Comparison of ENCODE assay signal across 17 mouse cellular contexts in the genomic region with DNA sequence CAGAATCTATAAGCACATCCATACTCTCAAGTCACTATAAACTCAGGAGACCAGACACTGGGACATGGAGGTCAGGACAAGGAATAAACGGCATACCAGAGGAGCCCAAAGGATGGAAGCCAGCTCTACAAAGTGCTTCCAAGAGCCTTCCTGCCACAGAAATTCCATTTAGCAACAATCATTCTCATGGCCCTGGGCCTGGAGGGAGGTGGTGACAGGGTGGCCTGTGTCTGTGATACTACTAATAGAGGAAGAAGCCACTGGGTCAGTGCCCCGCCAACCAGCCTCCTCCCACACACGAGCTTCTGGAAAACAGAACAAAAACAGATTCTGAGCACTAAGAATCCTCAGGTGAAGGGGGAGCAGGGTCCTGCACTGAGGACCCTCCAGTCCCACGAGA.
DNase-seq lines count a peak whose midpoint lies in the region; ATAC-seq and TF ChIP-seq lines count a peak whose summit lies in the region.
"Had no signal": no experiment of that assay in that cellular context is flagged by ENCODE, and none has a peak within 500 bp of the region (broad histone marks: within the 10 kb centered on the region; RNA-seq: fewer than 3 reads in every experiment).

No protein-coding gene starts in this region.

- H3K27ac ChIP-seq in kidney, embryonic 15.5 days = no peak overlapping the region
- no peak overlapping the region; the same call in 1 of the 2 replicates for H3K27ac ChIP-seq in heart, adult 2 months
- peak overlapping the region; percentile 54 for H3K27ac ChIP-seq in heart, embryonic 13.5 days (replicated peaks)
- H3K27ac ChIP-seq in forebrain, embryonic 14.5 days (ENCODE audit: low read depth, low read length) = no peak overlapping the region
- H3K27ac ChIP-seq: forebrain, embryonic 12.5 days; hindbrain, postnatal 0 days; limb, embryonic 15.5 days had no signal

- H3K4me1 ChIP-seq in kidney, embryonic 15.5 days = peaks cover 5% of the 10 kb centered on the region
- peaks cover 5% of the 10 kb centered on the region for H3K4me1 ChIP-seq in heart, adult 2 months (ENCODE audit: control insufficient read depth, insufficient read depth, low read length)
- H3K4me1 ChIP-seq in heart, embryonic 13.5 days = peaks cover 53% of the 10 kb centered on the region
- H3K4me1 ChIP-seq in forebrain, embryonic 14.5 days (ENCODE audit: control insufficient read depth, insufficient read depth, low read length) = no peaks in the 10 kb centered on the region
- H3K4me1 ChIP-seq: forebrain, embryonic 12.5 days had no signal

- WGBS in kidney, embryonic 15.5 days = 64% methylated on average over 4 of the region's 4 CpGs
- 16% methylated on average over 4 of the region's 4 CpGs for WGBS in heart, adult 2 months
- 23% methylated on average over 4 of the region's 4 CpGs for WGBS in heart, embryonic 13.5 days
- WGBS in forebrain, embryonic 14.5 days = 83% methylated on average over 4 of the region's 4 CpGs

- H3K4me2 ChIP-seq in kidney, embryonic 15.5 days = no peak overlapping the region
- peak overlapping the region; percentile 24; the same call in 1 of the 2 replicates for H3K4me2 ChIP-seq in heart, embryonic 13.5 days
- H3K4me2 ChIP-seq in forebrain, embryonic 14.5 days (ENCODE audit: low read length) = no peak overlapping the region
- H3K4me2 ChIP-seq: forebrain, embryonic 12.5 days; limb, embryonic 15.5 days had no signal

- TF ChIP-seq CTCF in heart, adult 2 months (IDR thresholded peaks at IDR 0.05) = no peak

- no peaks in the 10 kb centered on the region for H3K36me3 ChIP-seq in kidney, embryonic 15.5 days
- no peaks in the 10 kb centered on the region for H3K36me3 ChIP-seq in heart, adult 2 months (ENCODE audit: control insufficient read depth, insufficient read depth, low read length)
- no peaks in the 10 kb centered on the region for H3K36me3 ChIP-seq in heart, embryonic 13.5 days
- no peaks in the 10 kb centered on the region for H3K36me3 ChIP-seq in forebrain, embryonic 14.5 days (ENCODE audit: control insufficient read depth, insufficient read depth, low read length)
- H3K36me3 ChIP-seq: forebrain, embryonic 12.5 days; limb, embryonic 15.5 days had no signal

- no peak for ATAC-seq in kidney, embryonic 15.5 days (replicated peaks; ENCODE audit: low FRiP score)
- no peak for ATAC-seq in heart, embryonic 13.5 days (ENCODE audit: extremely low read depth, insufficient number of reproducible peaks, low FRiP score, low TSS enrichment)
- ATAC-seq in forebrain, embryonic 14.5 days = no peak
- ATAC-seq: activated CD4-positive, CD25-positive, alpha-beta regulatory T cell, adult 4 months; hindbrain, postnatal 0 days; liver, postnatal 0 days; Patski had no signal

- intact Hi-C loops in heart, adult 2 months (cut with DNase I) = no loop called here
- intact Hi-C loops in heart, postnatal 36 days (cut with DNase I) = loop anchor here (5.0 kb wide), 1 partner anchor 53 kb away; no protein-coding TSS in a partner anchor

- no peak overlapping the region for H3K4me3 ChIP-seq in kidney, embryonic 15.5 days (replicated peaks)
- no peak overlapping the region for H3K4me3 ChIP-seq in heart, adult 2 months
- no peak overlapping the region for H3K4me3 ChIP-seq in heart, embryonic 13.5 days
- H3K4me3 ChIP-seq in forebrain, embryonic 14.5 days (ENCODE audit: low read depth, low read length) = no peak overlapping the region
- H3K4me3 ChIP-seq: forebrain, embryonic 12.5 days; limb, embryonic 15.5 days had no signal

- no peaks in the 10 kb centered on the region for H3K79me2 ChIP-seq in heart, adult 2 months (replicated peaks; ENCODE audit: control insufficient read depth, insufficient read depth, low read length)

- peak; percentile 7 for DNase-seq in kidney, postnatal 36 days
- peak; percentile 30 to 61 for DNase-seq in heart, adult 2 months
- DNase-seq in heart, postnatal 36 days = peak; percentile 20 to 31
- no peak for DNase-seq in embryo, embryonic 9.5 days (ENCODE audit: extremely low spot score)
- DNase-seq in forebrain, embryonic 14.5 days (ENCODE audit: low spot score) = no peak
- DNase-seq: cerebellum, adult 9-11 months; kidney, adult 11 months; kidney, postnatal 14 days; liver, postnatal 0 days; thymus, postnatal 4 days had no signal

- no peaks in the 10 kb centered on the region for H3K9me3 ChIP-seq in kidney, embryonic 15.5 days (replicated peaks)
- H3K9me3 ChIP-seq in heart, embryonic 13.5 days = no peaks in the 10 kb centered on the region
- H3K9me3 ChIP-seq in forebrain, embryonic 14.5 days (replicated peaks; ENCODE audit: control insufficient read depth, low read length) = no peaks in the 10 kb centered on the region
- H3K9me3 ChIP-seq: forebrain, embryonic 12.5 days; limb, embryonic 15.5 days had no signal

- no peak overlapping the region for H3K9ac ChIP-seq in kidney, embryonic 15.5 days
- H3K9ac ChIP-seq in heart, adult 2 months (ENCODE audit: low read depth, low read length) = no peak overlapping the region
- H3K9ac ChIP-seq in heart, embryonic 13.5 days = no peak overlapping the region
- H3K9ac ChIP-seq in forebrain, embryonic 14.5 days (ENCODE audit: low read length) = no peak overlapping the region
- H3K9ac ChIP-seq: forebrain, embryonic 12.5 days; limb, embryonic 15.5 days; liver, postnatal 0 days had no signal

- no peak for TF ChIP-seq POLR2A in heart, adult 2 months (IDR thresholded peaks at IDR 0.05; ENCODE audit: insufficient read depth, low read depth, low read length)

- peak; percentile 61; the same call in 1 of the 2 replicates for TF ChIP-seq EP300 in heart, adult 2 months (IDR thresholded peaks at IDR 0.05; ENCODE audit: insufficient read depth, low read depth, low read length)

- no peaks in the 10 kb centered on the region for H3K27me3 ChIP-seq in kidney, embryonic 15.5 days
- no peaks in the 10 kb centered on the region for H3K27me3 ChIP-seq in heart, adult 2 months (ENCODE audit: control insufficient read depth, insufficient read depth, low read length)
- no peaks in the 10 kb centered on the region for H3K27me3 ChIP-seq in heart, embryonic 13.5 days (replicated peaks)
- no peaks in the 10 kb centered on the region for H3K27me3 ChIP-seq in forebrain, embryonic 14.5 days (replicated peaks; ENCODE audit: control insufficient read depth, insufficient read depth, low read length)
- H3K27me3 ChIP-seq: forebrain, embryonic 12.5 days; limb, embryonic 15.5 days; Patski had no signal

Comparison
In these comparisons a context has a peak if more than half of its experiments do, and no peak if none do; other contexts are left out.
1. DNase-seq: peak in kidney, postnatal 36 days (2 of 2), heart, adult 2 months (2 of 2) and heart, postnatal 36 days (2 of 2); none in embryo, embryonic 9.5 days (single experiment) and forebrain, embryonic 14.5 days (single experiment).